In the genomic region with DNA sequence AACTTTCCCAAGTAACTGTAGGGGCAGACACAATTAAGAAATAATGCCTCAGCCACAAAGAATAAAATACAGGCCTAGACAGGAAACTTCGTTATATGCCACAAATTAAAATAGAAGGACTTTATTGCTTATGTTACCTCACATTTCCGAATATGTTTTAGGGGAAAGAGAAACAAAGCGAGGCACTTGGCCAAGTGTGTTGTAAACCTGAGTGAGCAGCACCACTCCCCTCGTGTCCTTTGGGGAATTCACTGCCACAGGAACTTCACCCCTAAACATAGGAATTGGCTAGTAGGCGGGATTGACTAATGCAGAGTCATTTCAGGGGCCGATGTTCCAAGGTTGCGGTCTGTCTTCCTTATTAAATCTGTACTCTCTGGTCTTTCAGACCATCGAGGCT, we compare ENCODE assay signal across 19 mouse cellular contexts.
DNase-seq lines count a peak whose midpoint lies in the region; ATAC-seq lines count a peak whose summit lies in the region.
"Had no signal": no experiment of that assay in that cellular context is flagged by ENCODE, and none has a peak within 500 bp of the region (broad histone marks: within the 10 kb centered on the region; RNA-seq: fewer than 3 reads in every experiment).

No protein-coding gene starts in this region.

- 84% methylated on average over 8 of the region's 8 CpGs for WGBS in hindbrain, embryonic 12.5 days

- no peaks in the 10 kb centered on the region for H3K4me1 ChIP-seq in hindbrain, embryonic 12.5 days
- H3K4me1 ChIP-seq: liver, embryonic 12.5 days; midbrain, embryonic 13.5 days had no signal

- H3K9ac ChIP-seq in hindbrain, embryonic 12.5 days, result no peak overlapping the region
- H3K9ac ChIP-seq: forebrain, embryonic 13.5 days; heart, embryonic 12.5 days; liver, embryonic 12.5 days; midbrain, embryonic 13.5 days had no signal

- H3K27ac ChIP-seq in hindbrain, embryonic 12.5 days, result no peak overlapping the region
- H3K27ac ChIP-seq: forebrain, embryonic 13.5 days; liver, embryonic 12.5 days; midbrain, embryonic 13.5 days had no signal

- peak; percentile 33 for DNase-seq in gastrocnemius, adult 18-20 months (ENCODE audit: low spot score)
- no peak for DNase-seq in gastrocnemius, postnatal 4 days (ENCODE audit: low spot score in 2 of 2)
- DNase-seq in kidney, postnatal 10 days, result peak; percentile 22
- no peak for DNase-seq in kidney, postnatal 25 days
- peak; percentile 13 for DNase-seq in skeletal muscle tissue, adult 2 months (ENCODE audit: low read depth, low spot score)
- DNase-seq in MN1 (ENCODE audit: low spot score), result no peak
- DNase-seq: cerebellum, postnatal 10 days; kidney, adult 9 months; left cerebral cortex, postnatal 4 days; right cerebral cortex, postnatal 25 days; thymus, postnatal 14 days had no signal

- H3K27me3 ChIP-seq in hindbrain, embryonic 12.5 days, result no peaks in the 10 kb centered on the region
- H3K27me3 ChIP-seq: forebrain, embryonic 13.5 days; heart, embryonic 12.5 days; liver, embryonic 12.5 days; midbrain, embryonic 13.5 days; Patski had no signal

- H3K4me2 ChIP-seq in hindbrain, embryonic 12.5 days (replicated peaks), result no peak overlapping the region
- H3K4me2 ChIP-seq: forebrain, embryonic 13.5 days; heart, embryonic 12.5 days; liver, embryonic 12.5 days; midbrain, embryonic 13.5 days had no signal

- peak; percentile 64 for ATAC-seq in granulocyte monocyte progenitor cell, adult 5-6 weeks (replicated peaks; ENCODE audit: poor library complexity, severe bottlenecking)
- no peak for ATAC-seq in hindbrain, embryonic 12.5 days (ENCODE audit: low FRiP score)
- ATAC-seq: forebrain, embryonic 13.5 days; inflammation-experienced regulatory T-cells, adult 6 months; liver, embryonic 12.5 days; midbrain, embryonic 13.5 days; Patski had no signal

- no peaks in the 10 kb centered on the region for H3K9me3 ChIP-seq in hindbrain, embryonic 12.5 days (replicated peaks)
- H3K9me3 ChIP-seq: forebrain, embryonic 13.5 days; heart, embryonic 12.5 days; liver, embryonic 12.5 days; midbrain, embryonic 13.5 days had no signal

- no peak overlapping the region for H3K4me3 ChIP-seq in hindbrain, embryonic 12.5 days
- H3K4me3 ChIP-seq: forebrain, embryonic 13.5 days; heart, embryonic 12.5 days; liver, embryonic 12.5 days; midbrain, embryonic 13.5 days had no signal

- H3K36me3 ChIP-seq in hindbrain, embryonic 12.5 days, result no peaks in the 10 kb centered on the region
- H3K36me3 ChIP-seq: heart, embryonic 12.5 days; liver, embryonic 12.5 days; midbrain, embryonic 13.5 days had no signal

Comparison
In these comparisons a context has a peak if more than half of its experiments do, and no peak if none do; other contexts are left out.
1. DNase-seq: peak in gastrocnemius, adult 18-20 months (single experiment), kidney, postnatal 10 days (single experiment) and skeletal muscle tissue, adult 2 months (single experiment); none in gastrocnemius, postnatal 4 days (0 of 2), kidney, postnatal 25 days (0 of 2) and MN1 (single experiment).